In genomic region chr11:118008843-118009242, GRCm38 (mm10) we compare ENCODE assay signal across 13 mouse cellular contexts. TPM values are rescaled to one million over a fixed set of nuclear protein-coding genes. Genes with fewer than 3 reads are reported as not detected.
DNase-seq lines count a peak whose midpoint lies in the region; ATAC-seq and TF ChIP-seq lines count a peak whose summit lies in the region.
"Had no signal": no experiment of that assay in that cellular context is flagged by ENCODE, and none has a peak within 500 bp of the region (broad histone marks: within the 10 kb centered on the region; RNA-seq: fewer than 3 reads in every experiment).

No protein-coding gene starts in this region.

- no peak for DNase-seq in heart, adult 9 months (ENCODE audit: low spot score in 2 of 2)
- DNase-seq in liver, postnatal 0 days = no peak
- peak; percentile 42 for DNase-seq in brain, adult 2 months (ENCODE audit: low read depth, low spot score)
- no peak for DNase-seq in limb, embryonic 14.5 days (ENCODE audit: low spot score)
- no peak for DNase-seq in right cerebral cortex, postnatal 10 days (ENCODE audit: low spot score in 2 of 2)
- DNase-seq: cerebellum, adult 11-12 months; embryo, embryonic 11 days; forebrain, postnatal 0 days; kidney, adult 18-20 months; thymus, adult 2 months had no signal

- no peak for ATAC-seq in heart, embryonic 15.5 days (replicated peaks; ENCODE audit: insufficient number of reproducible peaks, insufficient read depth, low FRiP score, low read depth)
- no peak for ATAC-seq in liver, embryonic 15.5 days (ENCODE audit: insufficient read depth)
- ATAC-seq in liver, postnatal 0 days = no peak
- no peak for ATAC-seq in limb, embryonic 14.5 days (ENCODE audit: low FRiP score, low read depth)
- ATAC-seq: forebrain, postnatal 0 days had no signal

- TF ChIP-seq POLR2A in limb, embryonic 14.5 days (IDR thresholded peaks at IDR 0.05; ENCODE audit: borderline replicate concordance, extremely low read depth, insufficient read depth, insufficient read length) = no peak

- WGBS in heart, embryonic 15.5 days = 71% methylated on average over 8 of the region's 8 CpGs
- 86% methylated on average over 8 of the region's 8 CpGs for WGBS in liver, embryonic 15.5 days (ENCODE audit: insufficient replicate concordance)
- WGBS in liver, postnatal 0 days (ENCODE audit: insufficient replicate concordance) = 88% methylated on average over 8 of the region's 8 CpGs
- 84% methylated on average over 8 of the region's 8 CpGs for WGBS in limb, embryonic 14.5 days

- peak overlapping the region; percentile 68 for H3K27ac ChIP-seq in heart, embryonic 15.5 days
- H3K27ac ChIP-seq in liver, embryonic 15.5 days (replicated peaks) = 0 out of 2 replicates have a peak overlapping the region, but pooled peaks have one; percentile 59
- H3K27ac ChIP-seq in liver, postnatal 0 days (ENCODE audit: low read depth) = no peak overlapping the region
- no peak overlapping the region for H3K27ac ChIP-seq in limb, embryonic 14.5 days (replicated peaks; ENCODE audit: low read depth, low read length)

- peaks cover 36% of the 10 kb centered on the region for H3K4me1 ChIP-seq in heart, embryonic 15.5 days (replicated peaks)
- H3K4me1 ChIP-seq in liver, embryonic 15.5 days (replicated peaks) = peaks cover 60% of the 10 kb centered on the region
- H3K4me1 ChIP-seq in liver, postnatal 0 days (ENCODE audit: insufficient read depth) = peaks cover 9% of the 10 kb centered on the region
- peaks cover 10% of the 10 kb centered on the region; the same call in 1 of the 2 replicates for H3K4me1 ChIP-seq in limb, embryonic 14.5 days (ENCODE audit: control insufficient read depth, insufficient read depth, low read length)

- H3K9me3 ChIP-seq in heart, embryonic 15.5 days (replicated peaks) = no peaks in the 10 kb centered on the region
- no peaks in the 10 kb centered on the region for H3K9me3 ChIP-seq in liver, embryonic 15.5 days (replicated peaks)
- H3K9me3 ChIP-seq in liver, postnatal 0 days (ENCODE audit: low read length) = no peaks in the 10 kb centered on the region
- no peaks in the 10 kb centered on the region for H3K9me3 ChIP-seq in limb, embryonic 14.5 days (ENCODE audit: control insufficient read depth, low read length)

- no peak overlapping the region for H3K9ac ChIP-seq in heart, embryonic 15.5 days
- no peak overlapping the region for H3K9ac ChIP-seq in liver, embryonic 15.5 days
- no peak overlapping the region for H3K9ac ChIP-seq in liver, postnatal 0 days (replicated peaks)
- peak overlapping the region; percentile 5; the same call in 1 of the 2 replicates for H3K9ac ChIP-seq in limb, embryonic 14.5 days (ENCODE audit: low read depth, low read length, severe bottlenecking)
- H3K9ac ChIP-seq: forebrain, postnatal 0 days; liver, embryonic 14.5 days had no signal

- no peak for TF ChIP-seq EP300 in liver, postnatal 0 days (IDR thresholded peaks at IDR 0.05; ENCODE audit: low read depth)

- no peaks in the 10 kb centered on the region for H3K27me3 ChIP-seq in heart, embryonic 15.5 days
- no peaks in the 10 kb centered on the region for H3K27me3 ChIP-seq in liver, embryonic 15.5 days
- no peaks in the 10 kb centered on the region for H3K27me3 ChIP-seq in liver, postnatal 0 days (ENCODE audit: insufficient read depth, low read length)
- H3K27me3 ChIP-seq in limb, embryonic 14.5 days (ENCODE audit: control insufficient read depth, insufficient read depth, low read length) = no peaks in the 10 kb centered on the region

- H3K4me2 ChIP-seq in heart, embryonic 15.5 days = no peak overlapping the region
- no peak overlapping the region for H3K4me2 ChIP-seq in liver, embryonic 15.5 days
- H3K4me2 ChIP-seq in liver, postnatal 0 days (ENCODE audit: low read depth, low read length) = no peak overlapping the region
- no peak overlapping the region for H3K4me2 ChIP-seq in limb, embryonic 14.5 days (replicated peaks; ENCODE audit: low read depth, low read length, severe bottlenecking)

- TF ChIP-seq CTCF in liver, postnatal 0 days (IDR thresholded peaks at IDR 0.05; ENCODE audit: low read depth) = no peak

- H3K4me3 ChIP-seq in heart, embryonic 15.5 days = no peak overlapping the region
- no peak overlapping the region for H3K4me3 ChIP-seq in liver, embryonic 15.5 days (replicated peaks)
- no peak overlapping the region for H3K4me3 ChIP-seq in liver, postnatal 0 days (ENCODE audit: low read depth, low read length)
- no peak overlapping the region for H3K4me3 ChIP-seq in limb, embryonic 14.5 days (replicated peaks; ENCODE audit: low read length)

- peaks cover 24% of the 10 kb centered on the region for H3K36me3 ChIP-seq in heart, embryonic 15.5 days
- H3K36me3 ChIP-seq in liver, embryonic 15.5 days (replicated peaks) = peaks cover 58% of the 10 kb centered on the region
- peaks cover 41% of the 10 kb centered on the region for H3K36me3 ChIP-seq in liver, postnatal 0 days (replicated peaks; ENCODE audit: insufficient read depth, low read length)
- peaks cover 49% of the 10 kb centered on the region for H3K36me3 ChIP-seq in limb, embryonic 14.5 days (ENCODE audit: control insufficient read depth, insufficient read depth, low read length)

RNA-seq across cellular contexts. Expression of gene Pgs1, which starts 22.8 kb away (rescaled TPM):
- polyA plus RNA-seq in heart, embryonic 15.5 days (2015; fragmentation: Nextera tagmentation; extraction: Ambion mirVana) = 21.9 and 26.8 TPM in 2 replicates
- 14.6 and 17.6 TPM in 2 replicates for polyA plus RNA-seq in liver, embryonic 15.5 days (2015; fragmentation: Nextera tagmentation; extraction: Ambion mirVana)
- 9.1 and 10.1 TPM in 2 replicates for polyA plus RNA-seq in liver, postnatal 0 days (2015; fragmentation: Nextera tagmentation; extraction: Ambion mirVana)
- polyA plus RNA-seq in limb, embryonic 14.5 days (2012; rRNA removed) = 36.2 and 41.7 TPM in 2 replicates
- polyA plus RNA-seq in limb, embryonic 14.5 days (2014; fragmentation: Nextera tagmentation; extraction: Ambion mirVana) = 30.5 and 35.9 TPM in 2 replicates

RNA-seq across cellular contexts. Expression of gene Socs3, which starts 39.0 kb away (rescaled TPM):
- 6.7 and 10.9 TPM in 2 replicates for polyA plus RNA-seq in heart, embryonic 15.5 days (2015; fragmentation: Nextera tagmentation; extraction: Ambion mirVana)
- 7.3 and 7.5 TPM in 2 replicates for polyA plus RNA-seq in liver, embryonic 15.5 days (2015; fragmentation: Nextera tagmentation; extraction: Ambion mirVana)
- 3.5 and 5.8 TPM in 2 replicates for polyA plus RNA-seq in liver, postnatal 0 days (2015; fragmentation: Nextera tagmentation; extraction: Ambion mirVana)
- 18.4 and 21.3 TPM in 2 replicates for polyA plus RNA-seq in limb, embryonic 14.5 days (2012; rRNA removed)
- 6.4 and 8.6 TPM in 2 replicates for polyA plus RNA-seq in limb, embryonic 14.5 days (2014; fragmentation: Nextera tagmentation; extraction: Ambion mirVana)

Comparison
In these comparisons a context has a peak if more than half of its experiments do, and no peak if none do; other contexts are left out.
1. H3K27ac ChIP-seq: peak in heart, embryonic 15.5 days (single experiment) and liver, embryonic 15.5 days (single experiment); none in liver, postnatal 0 days (single experiment) and limb, embryonic 14.5 days (single experiment).